28 mouse cellular contexts compared by ENCODE assay signal in the genomic region with DNA sequence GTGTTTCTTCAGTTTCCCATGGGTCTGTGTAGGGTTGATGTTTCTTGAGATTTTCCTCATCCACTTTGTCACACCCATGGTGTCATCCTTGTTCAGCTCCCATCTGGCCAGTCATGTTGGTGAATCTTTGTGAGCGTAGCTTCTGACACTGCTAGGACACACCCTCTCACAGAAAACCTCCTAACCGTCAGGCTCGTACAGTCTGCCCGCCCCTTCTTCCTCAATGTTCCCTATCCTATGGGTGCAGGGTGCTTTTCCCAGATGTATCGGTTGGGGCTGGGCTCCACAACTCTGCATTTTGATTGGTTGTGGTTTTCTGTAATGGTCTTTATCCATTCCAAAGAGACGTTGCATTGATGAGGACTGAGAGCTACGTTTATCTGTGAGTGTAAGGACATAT. TPM values are rescaled to one million over a fixed set of nuclear protein-coding genes. Genes with fewer than 3 reads are reported as not detected.
A peak's percentile ranks its signal among the peaks of the same experiment; 100 is the strongest.
DNase-seq lines count a peak whose midpoint lies in the region; ATAC-seq lines count a peak whose summit lies in the region.
"Had no signal": no experiment of that assay in that cellular context is flagged by ENCODE, and none has a peak within 500 bp of the region (broad histone marks: within the 10 kb centered on the region; RNA-seq: fewer than 3 reads in every experiment).

No protein-coding gene starts in this region.

- no peak overlapping the region for H3K27ac ChIP-seq in liver, embryonic 12.5 days
- no peak overlapping the region for H3K27ac ChIP-seq in liver, embryonic 15.5 days (replicated peaks)
- H3K27ac ChIP-seq: gastrocnemius, adult 2 months; heart, embryonic 15.5 days; hindbrain, embryonic 10.5 days; hindbrain, embryonic 13.5 days had no signal

- WGBS in liver, embryonic 12.5 days (ENCODE audit: insufficient replicate concordance), result 32% methylated on average over 7 of the region's 7 CpGs
- 40% methylated on average over 7 of the region's 7 CpGs for WGBS in liver, embryonic 15.5 days (ENCODE audit: insufficient replicate concordance)

- peak; percentile 31 for DNase-seq in ZHBTc4 (ENCODE audit: low read depth, low spot score)
- no peak for DNase-seq in ovary, postnatal 36 days (ENCODE audit: low spot score)
- no peak for DNase-seq in adipocyte (ENCODE audit: low spot score)
- DNase-seq in heart, adult 9 months (ENCODE audit: low spot score in 2 of 2), result no peak
- DNase-seq: adrenal gland, adult 8-10 months; adrenal gland, postnatal 25 days; cerebellum, adult 11-12 months; cerebellum, adult 9-10 months; cerebellum, postnatal 14 days; forebrain, postnatal 0 days; gastrocnemius, adult 2 months; gastrocnemius, postnatal 14 days; heart, adult 11 months; heart, postnatal 10 days; heart, postnatal 36 days had no signal

- H3K36me3 ChIP-seq in liver, embryonic 12.5 days, result no peaks in the 10 kb centered on the region
- no peaks in the 10 kb centered on the region for H3K36me3 ChIP-seq in liver, embryonic 15.5 days (replicated peaks)
- H3K36me3 ChIP-seq: heart, embryonic 12.5 days; heart, embryonic 15.5 days; hindbrain, embryonic 10.5 days; hindbrain, embryonic 13.5 days had no signal

- no peak overlapping the region; the same call in 1 of the 2 replicates for H3K4me2 ChIP-seq in liver, embryonic 12.5 days
- no peak overlapping the region for H3K4me2 ChIP-seq in liver, embryonic 15.5 days
- H3K4me2 ChIP-seq: heart, embryonic 12.5 days; heart, embryonic 15.5 days; hindbrain, embryonic 13.5 days had no signal

- no peak overlapping the region for H3K4me3 ChIP-seq in liver, embryonic 12.5 days
- H3K4me3 ChIP-seq in liver, embryonic 15.5 days (replicated peaks), result no peak overlapping the region
- H3K4me3 ChIP-seq: gastrocnemius, adult 2 months; heart, embryonic 12.5 days; heart, embryonic 15.5 days; hindbrain, embryonic 10.5 days; hindbrain, embryonic 13.5 days had no signal

- no peaks in the 10 kb centered on the region for H3K9me3 ChIP-seq in liver, embryonic 12.5 days (replicated peaks)
- H3K9me3 ChIP-seq in liver, embryonic 15.5 days (replicated peaks), result no peaks in the 10 kb centered on the region
- H3K9me3 ChIP-seq: heart, embryonic 15.5 days; hindbrain, embryonic 10.5 days; hindbrain, embryonic 13.5 days had no signal

- peak; percentile 79 for ATAC-seq in liver, embryonic 12.5 days
- peak; percentile 56 for ATAC-seq in liver, embryonic 15.5 days (ENCODE audit: insufficient read depth)
- ATAC-seq: CD4-positive, CD25-positive, alpha-beta regulatory T cell, adult 4 months; forebrain, embryonic 14.5 days; forebrain, postnatal 0 days; hindbrain, embryonic 16.5 days had no signal

- peaks cover 19% of the 10 kb centered on the region for H3K4me1 ChIP-seq in liver, embryonic 12.5 days
- peaks cover 3% of the 10 kb centered on the region; the same call in 1 of the 2 replicates for H3K4me1 ChIP-seq in liver, embryonic 15.5 days (replicated peaks)
- H3K4me1 ChIP-seq: heart, embryonic 12.5 days; heart, embryonic 15.5 days; hindbrain, embryonic 10.5 days; hindbrain, embryonic 13.5 days had no signal

- H3K9ac ChIP-seq in liver, embryonic 12.5 days, result no peak overlapping the region
- H3K9ac ChIP-seq in liver, embryonic 15.5 days, result no peak overlapping the region
- H3K9ac ChIP-seq: forebrain, postnatal 0 days; heart, embryonic 12.5 days; heart, embryonic 15.5 days; hindbrain, embryonic 13.5 days had no signal

- H3K27me3 ChIP-seq in liver, embryonic 12.5 days (replicated peaks), result no peaks in the 10 kb centered on the region
- H3K27me3 ChIP-seq in liver, embryonic 15.5 days, result no peaks in the 10 kb centered on the region
- H3K27me3 ChIP-seq: heart, embryonic 12.5 days; heart, embryonic 15.5 days; hindbrain, embryonic 13.5 days had no signal

RNA-seq across cellular contexts. Expression of gene Golph3, which starts 30.9 kb away (rescaled TPM):
- 79.8 and 82.7 TPM in 2 replicates for polyA plus RNA-seq in liver, embryonic 12.5 days (2016; fragmentation: Nextera tagmentation; extraction: Ambion mirVana)
- 45.5 and 47.1 TPM in 2 replicates for polyA plus RNA-seq in liver, embryonic 15.5 days (2015; fragmentation: Nextera tagmentation; extraction: Ambion mirVana)

RNA-seq across cellular contexts. Expression of gene 1810049J17Rik, which starts 31.4 kb away (rescaled TPM):
- 1.2 and 1.9 TPM in 2 replicates for polyA plus RNA-seq in liver, embryonic 12.5 days (2016; fragmentation: Nextera tagmentation; extraction: Ambion mirVana)
- 0.40 and 0.77 TPM in 2 replicates for polyA plus RNA-seq in liver, embryonic 15.5 days (2015; fragmentation: Nextera tagmentation; extraction: Ambion mirVana)
- polyA plus RNA-seq: brain, embryonic 14.5 days; CD4-positive, CD25-positive, alpha-beta regulatory T cell, adult 4 months; embryonic facial prominence, embryonic 11.5 days; forebrain, embryonic 11.5 days; frontal cortex, adult 2 months; heart, embryonic 15.5 days; hindbrain, embryonic 13.5 days had no signal
